Mouse (Mus musculus) large intestine, adult 2 months (tissue): ENCODE measurements around the gene Spdl1. TPM values are rescaled to one million over a fixed set of nuclear protein-coding genes. Genes with fewer than 3 reads are reported as not detected.
"Not testable (repeated sequence)": the region's sequence is repeated elsewhere in the genome, so short reads cannot be mapped to it uniquely, and the experiment has no call there.

ENCODE experiments used
- DNase-seq: peaks from one replicate; pipeline ENCODE4 v3.0.0-alpha.2; 2012; ENCODE audit warnings: low read depth, low spot score
- WGBS: fragments of 180-500 bp; shearing (Covaris S2); methylation state at CpG from one replicate; pipeline ENCODE4 v1.1.7; 2018; 5-methylcytosine and 5-hydroxymethylcytosine counted together
- polyA plus RNA-seq: library from polyadenylated mRNA; depleted of rRNA; stranded (reverse); fragments of >200 nt; gene quantifications from 2 replicates; pipeline ENCODE4 v1.2.3, GENCODE M21; 2012

Gene Spdl1
- polyA plus RNA-seq, 1 experiment = 2.5 TPM

DNA sequence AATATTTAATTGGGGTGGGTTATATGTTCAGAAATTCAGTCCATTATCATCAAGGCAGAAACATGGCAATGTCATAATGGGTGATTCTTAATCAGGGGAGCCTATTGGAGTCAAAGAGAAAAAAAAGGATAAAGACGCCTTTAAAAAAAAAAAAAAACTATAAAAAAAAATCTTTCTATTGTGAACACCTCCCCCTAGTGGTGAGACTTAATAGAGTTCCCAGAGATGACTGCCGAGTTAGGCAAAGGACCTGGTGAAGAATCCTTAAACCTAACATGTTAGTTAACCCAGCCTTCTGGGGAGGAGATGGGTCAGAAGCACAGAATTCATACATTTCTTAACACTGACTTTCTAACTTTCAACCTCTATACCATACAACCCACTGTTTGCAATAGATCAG is 18.7 kb downstream of the Spdl1 start:
- no peak for DNase-seq
- 9% methylated on average over 2 of the region's 2 CpGs for WGBS

- 90% methylated on average over 6 of the region's 6 CpGs for WGBS
- DNase-seq = no peak
These were observed 19.1 kb downstream of the Spdl1 start for GRCm38 (mm10) chr11:34814319-34814718.

- 65% methylated on average over 4 of the region's 4 CpGs for WGBS
- DNase-seq = not testable (repeated sequence)
These were observed 28.4 kb downstream of the Spdl1 start for GRCm38 (mm10) chr11:34805026-34805425.

DNA sequence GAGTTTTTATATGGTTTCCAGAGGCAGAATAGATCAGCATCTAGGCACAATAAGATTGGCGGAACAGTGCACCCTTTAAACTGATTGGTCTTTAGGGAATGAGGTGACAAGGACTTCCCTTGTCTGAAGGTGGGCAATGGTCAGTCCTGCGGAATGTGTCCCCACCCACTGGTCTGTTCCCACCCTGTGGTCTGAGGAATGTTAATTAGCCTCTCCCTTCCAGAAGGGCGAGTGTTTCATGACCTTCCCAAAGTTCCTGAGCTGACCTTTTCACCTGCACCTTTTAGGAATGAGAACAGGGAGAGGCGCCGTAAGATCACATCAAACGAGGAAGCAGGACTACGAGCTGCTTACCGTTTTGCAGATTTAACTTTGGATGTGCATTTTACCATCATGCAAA is 35.4 kb downstream of the Spdl1 start:
- DNase-seq = not testable (repeated sequence)
- WGBS = 26% methylated on average over 8 of the region's 8 CpGs

DNA sequence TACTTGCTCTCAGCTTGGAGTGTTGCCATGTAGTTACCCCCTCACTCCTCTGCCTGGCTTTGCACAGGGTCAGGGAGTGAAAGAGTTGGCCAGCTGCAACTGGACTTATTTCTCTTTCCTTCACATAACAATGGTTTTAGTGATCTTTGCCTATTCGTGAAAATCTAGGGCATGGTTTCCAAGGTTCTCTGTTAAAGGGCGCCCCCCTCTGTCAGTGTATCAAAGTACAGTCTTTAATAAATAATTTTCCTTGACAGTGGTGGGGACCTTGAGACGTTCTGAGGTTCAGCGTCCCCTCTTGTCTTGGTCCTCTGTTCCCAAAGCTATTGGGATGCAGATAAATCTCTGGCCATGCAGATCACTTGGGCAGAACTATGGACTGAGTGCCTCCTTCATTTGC is 37.3 kb downstream of the Spdl1 start:
- no peak for DNase-seq
- WGBS = 29% methylated on average over 4 of the region's 4 CpGs

GRCm38 (mm10) chr11:34791872-34792271 is 41.6 kb downstream of the Spdl1 start:
- no peak for DNase-seq
- WGBS = 52% methylated on average over 8 of the region's 8 CpGs

- no peak for DNase-seq
These were observed 48.6 kb downstream of the Spdl1 start for GRCm38 (mm10) chr11:34784864-34785263.

DNA sequence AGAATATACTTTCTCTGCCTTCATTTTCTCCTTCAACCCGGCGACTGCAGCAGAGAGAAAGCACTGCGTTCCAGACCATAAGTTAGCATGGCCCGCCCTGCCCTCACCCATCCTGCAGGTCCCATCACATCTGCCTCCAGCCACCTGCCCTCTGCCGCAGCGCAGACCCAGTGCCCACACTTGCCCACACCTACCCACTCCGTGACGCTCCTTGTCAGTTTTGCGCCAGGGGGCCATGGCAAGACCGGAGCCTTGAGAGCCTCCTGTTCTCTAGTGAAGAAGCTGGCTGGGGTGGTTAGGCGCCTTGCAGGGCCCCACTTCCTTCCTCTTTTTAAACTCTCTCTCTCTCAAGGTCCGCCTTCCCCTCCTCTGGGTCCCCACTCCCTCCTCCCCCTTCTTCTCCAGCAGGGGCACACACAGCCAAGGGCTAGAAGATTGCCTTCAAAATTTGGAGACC is 49.8 kb downstream of the Spdl1 start, which contains the start of gene Dock2:
Gene Dock2, minus strand, starts transcription at position 306 of the 457 bp plus-strand sequence.
- WGBS = 77% methylated on average over 12 of the region's 12 CpGs
- no peak for DNase-seq

DNA sequence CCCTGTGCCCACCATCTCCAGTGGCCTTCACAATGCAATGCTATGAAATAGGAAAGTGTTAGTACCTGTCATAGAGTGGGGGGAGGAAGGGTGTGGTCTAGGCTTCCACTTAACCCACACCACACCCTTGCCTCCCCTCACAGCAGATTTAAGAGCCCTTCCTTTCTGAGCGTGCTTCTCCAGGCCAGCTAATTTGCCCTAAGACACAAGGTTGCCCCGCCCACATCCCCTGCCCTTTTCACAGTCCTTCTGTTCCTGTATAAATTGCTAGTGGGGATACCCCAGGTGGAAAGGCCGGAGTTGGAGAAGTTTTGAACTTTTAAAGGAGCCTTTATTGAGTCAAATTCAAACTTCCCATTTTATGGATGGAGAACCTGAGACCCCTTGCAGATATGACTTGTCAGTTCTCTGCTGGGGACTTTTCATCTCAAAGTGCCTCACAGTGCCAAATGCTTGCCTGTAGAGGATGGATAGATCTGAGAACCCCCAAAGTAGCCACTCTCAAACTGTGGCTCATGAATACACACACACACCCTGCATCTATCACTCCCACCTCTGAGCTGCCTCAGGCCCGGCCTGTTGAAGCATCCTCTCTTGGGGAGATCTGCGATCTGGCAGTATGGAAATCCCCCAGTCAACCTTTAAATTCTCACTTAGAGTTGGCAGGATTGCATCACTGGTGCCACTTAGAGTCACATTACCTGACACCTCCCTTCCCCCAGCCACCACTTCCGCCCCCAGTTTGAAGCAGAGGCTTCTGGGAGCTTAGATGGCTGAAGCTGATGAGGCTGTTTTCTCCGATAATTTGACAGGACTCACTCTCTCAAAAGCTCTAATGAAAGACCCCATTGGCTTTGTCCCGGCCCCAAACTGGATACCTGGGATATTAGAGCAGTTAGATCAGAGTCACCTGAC is 50.7 kb downstream of the Spdl1 start:
- WGBS = 63% methylated on average over 8 of the region's 8 CpGs
- no peak for DNase-seq

DNA sequence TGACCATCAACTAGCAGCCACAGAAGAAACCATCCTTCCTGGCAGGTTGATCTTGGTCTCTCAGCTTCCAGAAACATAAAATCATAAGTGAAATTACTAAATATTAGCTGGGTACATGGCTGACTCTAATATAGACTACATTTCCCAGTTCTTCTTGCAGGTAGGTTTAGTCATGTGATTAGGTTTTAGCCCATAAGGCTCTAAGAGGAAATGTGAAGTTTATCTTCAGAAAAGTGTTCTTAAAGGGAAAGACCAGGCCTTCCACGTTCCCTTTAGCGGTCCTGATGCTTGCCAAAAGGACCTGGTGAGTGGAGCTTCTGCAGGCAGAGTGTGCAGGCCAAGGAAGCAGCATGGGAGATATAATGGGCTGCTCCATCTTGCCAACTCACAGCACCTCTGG is 52.7 kb downstream of the Spdl1 start:
- no peak for DNase-seq
- 70% methylated on average over 2 of the region's 2 CpGs for WGBS

GRCm38 (mm10) chr11:34779966-34780365 is 53.5 kb downstream of the Spdl1 start:
- WGBS = 70% methylated on average over 4 of the region's 4 CpGs
- DNase-seq = no peak

- WGBS = 78% methylated on average over 3 of the region's 3 CpGs
- no peak for DNase-seq
These were observed 55.1 kb downstream of the Spdl1 start for GRCm38 (mm10) chr11:34778351-34778750.

- 90% methylated on average over 4 of the region's 4 CpGs for WGBS
- DNase-seq = no peak
These were observed 55.9 kb downstream of the Spdl1 start for GRCm38 (mm10) chr11:34777529-34777928.

- WGBS = 48% methylated on average over 2 of the region's 2 CpGs
- no peak for DNase-seq
These were observed 57.4 kb downstream of the Spdl1 start for GRCm38 (mm10) chr11:34776054-34776453.

- WGBS = 82% methylated on average over 2 of the region's 2 CpGs
- no peak for DNase-seq
These were observed 58.8 kb downstream of the Spdl1 start for GRCm38 (mm10) chr11:34774636-34775035.

- 81% methylated on average over 9 of the region's 9 CpGs for WGBS
- no peak for DNase-seq
These were observed 60.0 kb downstream of the Spdl1 start for GRCm38 (mm10) chr11:34773304-34773895.

DNA sequence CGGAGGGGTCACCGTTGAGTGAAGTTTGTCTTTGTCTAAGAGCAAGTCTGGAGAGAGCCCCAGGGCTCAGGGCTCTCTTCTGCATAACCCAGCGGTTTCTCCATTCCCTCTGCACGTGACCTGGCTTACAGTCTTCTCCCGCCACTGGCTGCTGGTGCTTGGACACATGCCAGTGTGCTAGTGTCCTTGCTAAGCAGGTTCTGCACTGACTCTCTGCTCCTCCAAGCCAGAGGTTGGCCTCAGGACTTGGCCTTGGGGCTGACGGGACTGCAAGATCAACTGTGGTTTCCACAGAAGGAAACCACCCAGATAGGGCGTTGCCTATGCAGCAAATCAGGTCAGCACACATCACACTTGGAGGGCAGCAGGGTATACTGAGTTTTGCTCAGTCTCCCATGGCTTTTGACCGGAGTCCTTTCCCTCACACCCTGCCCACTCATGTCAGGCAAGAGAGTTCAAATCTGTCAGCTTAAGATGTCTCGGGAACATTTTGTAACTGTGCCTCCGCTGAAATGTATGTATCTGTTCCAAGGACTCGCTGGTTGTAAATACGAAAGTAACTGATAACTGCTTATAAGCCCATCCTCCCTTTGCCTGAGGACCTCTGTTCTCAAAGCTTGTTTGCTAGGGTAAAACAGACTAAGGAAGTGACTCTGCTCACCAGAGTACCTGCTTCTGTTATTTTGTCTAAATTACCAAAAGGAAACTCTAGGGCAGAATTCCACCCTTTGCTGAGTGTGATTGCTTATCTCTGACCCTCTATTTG is 62.0 kb downstream of the Spdl1 start:
- no peak for DNase-seq
- WGBS = 48% methylated on average over 12 of the region's 12 CpGs

GRCm38 (mm10) chr11:34770666-34771065 is 62.8 kb downstream of the Spdl1 start:
- DNase-seq = no peak
- WGBS = 48% methylated on average over 4 of the region's 4 CpGs

- no peak for DNase-seq
- WGBS = 87% methylated on average over 8 of the region's 8 CpGs
These were observed 63.5 kb downstream of the Spdl1 start for GRCm38 (mm10) chr11:34769946-34770345.

- 88% methylated on average over 2 of the region's 2 CpGs for WGBS
- no peak for DNase-seq
These were observed 64.0 kb downstream of the Spdl1 start for GRCm38 (mm10) chr11:34769396-34769795.
